23 mouse cellular contexts compared by ENCODE assay signal in the genomic region with DNA sequence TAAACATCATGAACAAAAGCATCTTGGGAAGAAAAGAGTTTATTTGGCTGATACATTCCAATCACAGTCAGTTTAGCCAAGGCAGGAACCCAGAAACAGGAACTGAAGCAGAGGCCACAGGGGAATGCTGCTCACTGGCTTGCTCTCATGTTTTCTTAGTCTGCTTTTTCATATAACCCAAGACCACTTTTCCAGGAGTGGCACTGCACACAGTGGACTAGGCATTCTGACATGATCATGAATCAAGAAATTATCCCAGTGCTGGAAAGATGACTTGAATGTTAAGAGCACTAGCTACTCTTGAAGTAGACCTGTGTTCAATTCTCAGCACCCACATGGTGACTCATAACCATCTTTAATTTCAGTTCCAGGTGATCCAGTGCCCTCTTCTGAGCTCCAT. TPM values are rescaled to one million over a fixed set of nuclear protein-coding genes. Genes with fewer than 3 reads are reported as not detected.
DNase-seq lines count a peak whose midpoint lies in the region; ATAC-seq lines count a peak whose summit lies in the region.
"Had no signal": no experiment of that assay in that cellular context is flagged by ENCODE, and none has a peak within 500 bp of the region (broad histone marks: within the 10 kb centered on the region; RNA-seq: fewer than 3 reads in every experiment).

No protein-coding gene starts in this region.

- intact Hi-C loops in heart, postnatal 36 days (cut with DNase I), result no loop called here

- no peaks in the 10 kb centered on the region for H3K36me3 ChIP-seq in heart, embryonic 12.5 days
- H3K36me3 ChIP-seq in neural tube, embryonic 15.5 days, result no peaks in the 10 kb centered on the region
- H3K36me3 ChIP-seq: limb, embryonic 15.5 days; neural tube, embryonic 13.5 days had no signal

- ATAC-seq in CD4-positive, CD25-positive, alpha-beta regulatory T cell, adult 4 months, result no peak
- no peak for ATAC-seq in heart, embryonic 12.5 days (ENCODE audit: insufficient number of reproducible peaks, low FRiP score)
- ATAC-seq in neural tube, embryonic 15.5 days (ENCODE audit: low FRiP score), result no peak
- ATAC-seq: forebrain, embryonic 14.5 days; hindbrain, postnatal 0 days had no signal

- DNase-seq in CD4-positive, CD25-positive, alpha-beta regulatory T cell, adult 2 months (ENCODE audit: low read depth, low spot score), result peak; percentile 2
- DNase-seq in heart, postnatal 36 days, result peak; percentile 4 to 7
- DNase-seq in neural tube, embryonic 10.5 days (ENCODE audit: extremely low spot score, low spot score), result peak; percentile 12
- peak; percentile 5 for DNase-seq in gastrocnemius, postnatal 25 days
- DNase-seq in cerebellum, adult 9-11 months, result no peak
- DNase-seq: adrenal gland, postnatal 36 days; cerebellum, postnatal 14 days; kidney, adult 9 months; lung, adult 2 months; retina, postnatal 1 day; spleen, adult 18-20 months had no signal

- H3K4me3 ChIP-seq in heart, embryonic 12.5 days, result no peak overlapping the region
- H3K4me3 ChIP-seq in neural tube, embryonic 15.5 days (replicated peaks), result no peak overlapping the region
- H3K4me3 ChIP-seq: layer of hippocampus, adult 2 months; limb, embryonic 15.5 days; neural tube, embryonic 13.5 days had no signal

- no peak overlapping the region for H3K27ac ChIP-seq in heart, embryonic 12.5 days (ENCODE audit: poor library complexity, severe bottlenecking)
- no peak overlapping the region for H3K27ac ChIP-seq in neural tube, embryonic 15.5 days (replicated peaks)
- H3K27ac ChIP-seq: hindbrain, postnatal 0 days; layer of hippocampus, adult 2 months; limb, embryonic 15.5 days; neural tube, embryonic 13.5 days; stomach, postnatal 0 days had no signal

- H3K4me1 ChIP-seq in heart, embryonic 12.5 days (replicated peaks), result no peaks in the 10 kb centered on the region
- H3K4me1 ChIP-seq in neural tube, embryonic 15.5 days, result no peaks in the 10 kb centered on the region
- H3K4me1 ChIP-seq: limb, embryonic 15.5 days; neural tube, embryonic 13.5 days had no signal

- H3K9me3 ChIP-seq in heart, embryonic 12.5 days (replicated peaks), result peaks cover 52% of the 10 kb centered on the region
- H3K9me3 ChIP-seq in neural tube, embryonic 15.5 days (replicated peaks), result peaks cover 59% of the 10 kb centered on the region

- no peak overlapping the region for H3K4me2 ChIP-seq in heart, embryonic 12.5 days
- H3K4me2 ChIP-seq in neural tube, embryonic 15.5 days, result no peak overlapping the region
- H3K4me2 ChIP-seq: limb, embryonic 15.5 days; neural tube, embryonic 13.5 days had no signal

- no peak overlapping the region for H3K9ac ChIP-seq in heart, embryonic 12.5 days
- no peak overlapping the region for H3K9ac ChIP-seq in neural tube, embryonic 15.5 days (replicated peaks)
- H3K9ac ChIP-seq: limb, embryonic 15.5 days; neural tube, embryonic 13.5 days had no signal

- H3K27me3 ChIP-seq in heart, embryonic 12.5 days (replicated peaks), result no peaks in the 10 kb centered on the region
- no peaks in the 10 kb centered on the region for H3K27me3 ChIP-seq in neural tube, embryonic 15.5 days (replicated peaks)
- H3K27me3 ChIP-seq: limb, embryonic 15.5 days; neural tube, embryonic 13.5 days had no signal

RNA-seq across cellular contexts. Expression of gene Mroh2a, which starts 1.0 kb away (rescaled TPM):
- 1 to 10 TPM; 1.4 to 1.6 TPM for polyA plus RNA-seq in CD4-positive, CD25-positive, alpha-beta regulatory T cell, adult 4 months (2017; shearing (Covaris generic))
- total RNA-seq in heart, postnatal 36 days (2021), result not detected
- polyA plus RNA-seq in heart, embryonic 12.5 days (2016; fragmentation: Nextera tagmentation; extraction: Ambion mirVana), result 0.56 and 0.83 TPM in 2 replicates
- 0.41 and 0.69 TPM in 2 replicates for polyA plus RNA-seq in neural tube, embryonic 15.5 days (2015; fragmentation: Nextera tagmentation; extraction: Ambion mirVana)
- not detected for total RNA-seq in gastrocnemius, postnatal 25 days (2021)

RNA-seq across cellular contexts. Expression of gene Ugt1a1, which starts 14.0 kb away (rescaled TPM):
- not detected for polyA plus RNA-seq in CD4-positive, CD25-positive, alpha-beta regulatory T cell, adult 4 months (2017; shearing (Covaris generic))
- total RNA-seq in heart, postnatal 36 days (2021), result not detected
- 0.22 TPM in 1 of 2 replicates, not detected in the other for polyA plus RNA-seq in heart, embryonic 12.5 days (2016; fragmentation: Nextera tagmentation; extraction: Ambion mirVana)
- 0.34 TPM in 1 of 2 replicates, not detected in the other for polyA plus RNA-seq in neural tube, embryonic 15.5 days (2015; fragmentation: Nextera tagmentation; extraction: Ambion mirVana)
- total RNA-seq in gastrocnemius, postnatal 25 days (2021), result under 1 TPM in 1 of 2 experiments, not detected in 1; 0.13 TPM
- total RNA-seq: layer of hippocampus, adult 2 months had no signal
- polyA plus RNA-seq: forebrain, embryonic 14.5 days; neural tube, embryonic 13.5 days had no signal

RNA-seq across cellular contexts. Expression of gene Dnajb3, which starts 20.2 kb away (rescaled TPM):
- under 1 TPM; 0.63 to 0.73 TPM for polyA plus RNA-seq in CD4-positive, CD25-positive, alpha-beta regulatory T cell, adult 4 months (2017; shearing (Covaris generic))
- total RNA-seq in heart, postnatal 36 days (2021), result under 1 TPM in 1 of 2 experiments, not detected in 1; 0.33 TPM
- polyA plus RNA-seq in heart, embryonic 12.5 days (2016; fragmentation: Nextera tagmentation; extraction: Ambion mirVana), result 7.6 and 8.4 TPM in 2 replicates
- polyA plus RNA-seq in neural tube, embryonic 15.5 days (2015; fragmentation: Nextera tagmentation; extraction: Ambion mirVana), result 11.9 and 13.7 TPM in 2 replicates
- total RNA-seq in gastrocnemius, postnatal 25 days (2021), result under 1 TPM in 1 of 2 experiments, not detected in 1; 0.27 TPM
- total RNA-seq: megakaryocyte, adult 5-6 weeks had no signal

RNA-seq across cellular contexts. Expression of gene Ugt1a2, which starts 25.3 kb away (rescaled TPM):
- not detected for polyA plus RNA-seq in CD4-positive, CD25-positive, alpha-beta regulatory T cell, adult 4 months (2017; shearing (Covaris generic))
- total RNA-seq in heart, postnatal 36 days (2021), result under 1 TPM in 1 of 2 experiments, not detected in 1; 0.14 TPM
- not detected in 2 replicates for polyA plus RNA-seq in heart, embryonic 12.5 days (2016; fragmentation: Nextera tagmentation; extraction: Ambion mirVana)
- not detected in 2 replicates for polyA plus RNA-seq in neural tube, embryonic 15.5 days (2015; fragmentation: Nextera tagmentation; extraction: Ambion mirVana)
- under 1 TPM in 1 of 2 experiments, not detected in 1; 0.27 TPM for total RNA-seq in gastrocnemius, postnatal 25 days (2021)
- total RNA-seq: hindbrain, postnatal 0 days; layer of hippocampus, adult 2 months; left cerebral cortex, adult 8-10 months had no signal
- polyA plus RNA-seq: forebrain, embryonic 14.5 days; heart, embryonic 16.5 days; hindbrain, postnatal 0 days; limb, embryonic 15.5 days; neural tube, embryonic 13.5 days; stomach, postnatal 0 days had no signal

RNA-seq across cellular contexts. Expression of gene Hjurp, which starts 51.7 kb away (rescaled TPM):
- polyA plus RNA-seq in CD4-positive, CD25-positive, alpha-beta regulatory T cell, adult 4 months (2017; shearing (Covaris generic)), result 10 to 100 TPM; 56.6 to 72.9 TPM
- total RNA-seq in heart, postnatal 36 days (2021), result 10 to 100 TPM; 12.2 to 13.3 TPM
- 141 TPM in 2 replicates for polyA plus RNA-seq in heart, embryonic 12.5 days (2016; fragmentation: Nextera tagmentation; extraction: Ambion mirVana)
- 63.6 and 84.0 TPM in 2 replicates for polyA plus RNA-seq in neural tube, embryonic 15.5 days (2015; fragmentation: Nextera tagmentation; extraction: Ambion mirVana)
- total RNA-seq in gastrocnemius, postnatal 25 days (2021), result 1 to 10 TPM; 7.8 to 8.7 TPM
